Mouse (Mus musculus) heart, embryonic 12.5 days (tissue): ENCODE results near the gene Cyp2d11. TPM values are rescaled to one million over a fixed set of nuclear protein-coding genes. Genes with fewer than 3 reads are reported as not detected.

Experiments used
- ATAC-seq: fragments of 200-750 bp; cut with Nextera tagmentation; 2 replicates; pipeline ENCODE4 v1.8.0; 2017; ENCODE audit warnings: moderate TSS enrichment, moderate library complexity; ENCODE audit not compliant: insufficient number of reproducible peaks, low FRiP score
- H3K27ac ChIP-seq: fragments of 300-500 bp; sonication (generic); 2 replicates; pipeline ENCODE4 v1.5.1; 2016; ENCODE audit warnings: mild to moderate bottlenecking, moderate library complexity; ENCODE audit not compliant: poor library complexity, severe bottlenecking
- H3K27me3 ChIP-seq: fragments of 300-500 bp; sonication (generic); replicated peaks from 2 replicates; pipeline ENCODE4 v1.6.1; 2016; ENCODE audit warnings: mild to moderate bottlenecking, moderate library complexity
- H3K36me3 ChIP-seq: fragments of 300-500 bp; sonication (generic); 2 replicates; pipeline ENCODE4 v1.6.1; 2016; ENCODE audit warnings: mild to moderate bottlenecking, moderate library complexity
- H3K4me1 ChIP-seq: fragments of 300-500 bp; sonication (generic); replicated peaks from 2 replicates; pipeline ENCODE4 v1.6.1; 2016; ENCODE audit warnings: mild to moderate bottlenecking
- H3K4me2 ChIP-seq: fragments of 300-500 bp; sonication (generic); 2 replicates; pipeline ENCODE4 v1.6.1; 2016; ENCODE audit warnings: mild to moderate bottlenecking, moderate library complexity
- H3K4me3 ChIP-seq: fragments of 300-500 bp; sonication (generic); 2 replicates; pipeline ENCODE4 v1.5.1; 2016; ENCODE audit warnings: mild to moderate bottlenecking
- H3K9ac ChIP-seq: fragments of 300-500 bp; sonication (generic); 2 replicates; pipeline ENCODE4 v1.6.1; 2016; ENCODE audit warnings: mild to moderate bottlenecking, moderate library complexity
- H3K9me3 ChIP-seq: fragments of 300-500 bp; sonication (generic); replicated peaks from 2 replicates; pipeline ENCODE4 v1.6.1; 2016; ENCODE audit warnings: mild to moderate bottlenecking, moderate library complexity
- WGBS: fragments of 180-500 bp; shearing (Covaris S2); methylation state at CpG from one replicate; pipeline ENCODE4 v1.1.7; 2016; 5-methylcytosine and 5-hydroxymethylcytosine counted together
- microRNA-seq: library from miRNA; unstranded; fragments of <30 nt; microRNA quantifications from one replicate; pipeline ENCODE4, GENCODE M21; 2017
- polyA plus RNA-seq: library from polyadenylated mRNA; unstranded; fragments of >200 nt; fragmentation: Nextera tagmentation; extraction: Ambion mirVana; gene quantifications from 2 replicates; pipeline ENCODE4 v1.2.1, GENCODE M21; 2016

Cyp2d11 gene
- polyA plus RNA-seq, 1 experiment from 2014 or later = not detected

DNA sequence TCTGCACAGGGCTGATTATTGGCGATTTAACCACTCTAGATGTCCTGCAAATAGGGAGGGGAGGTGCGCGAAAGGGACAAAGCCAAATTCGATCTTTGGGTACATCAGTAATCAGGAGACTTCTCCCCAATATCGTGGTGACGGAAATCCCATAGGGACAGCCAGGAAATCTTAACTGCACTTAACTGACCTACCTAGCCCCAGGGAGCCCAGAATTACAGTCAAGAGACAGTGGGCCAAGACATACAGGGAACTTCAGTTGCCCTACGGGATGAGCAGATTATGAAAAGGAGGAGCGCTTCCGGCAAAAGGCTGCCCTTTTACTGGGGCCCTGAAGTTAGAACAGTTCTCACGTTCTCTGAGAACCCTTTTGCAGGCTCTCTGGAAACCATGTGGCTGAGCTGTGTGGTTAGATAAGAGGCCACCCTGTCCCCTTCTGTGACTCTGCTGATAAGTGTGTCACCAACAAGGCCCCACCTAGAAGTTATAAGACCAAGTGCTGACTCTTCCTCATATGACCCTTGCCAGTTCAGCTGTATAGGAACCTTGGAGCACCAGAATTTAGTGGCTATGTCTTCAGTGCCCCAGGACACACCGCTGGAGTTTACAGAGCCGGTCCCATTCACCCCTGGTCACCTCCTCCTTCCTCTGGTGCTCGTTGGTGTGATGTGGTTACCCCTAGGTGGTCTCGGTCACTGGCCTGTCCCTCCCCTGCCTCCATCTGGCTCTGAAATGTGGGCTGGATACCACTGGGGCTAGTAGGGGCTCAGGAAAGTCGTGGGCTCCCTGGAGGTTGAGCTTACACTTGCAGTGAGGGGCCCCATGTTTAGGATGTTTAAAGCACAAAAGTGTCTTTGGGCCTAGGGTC, 51.9 kb downstream of the Cyp2d11 start:
- Histone ChIP-seq H3K27me3 (no peaks in the 10 kb centered on the region), H3K9ac (peak overlapping the region; percentile 82), H3K9me3 (no peaks in the 10 kb centered on the region), H3K4me2 (peak overlapping the region; percentile 84), H3K36me3 (0 out of 2 replicates have a peak, but pooled peaks cover 5% of the 10 kb centered on the region), H3K4me3 (peak overlapping the region; percentile 57), H3K27ac (peak overlapping the region; percentile 71), H3K4me1 (peaks cover 44% of the 10 kb centered on the region)
- peak; percentile 44 for ATAC-seq
- 34% methylated on average over 15 of the region's 15 CpGs for WGBS

DNA sequence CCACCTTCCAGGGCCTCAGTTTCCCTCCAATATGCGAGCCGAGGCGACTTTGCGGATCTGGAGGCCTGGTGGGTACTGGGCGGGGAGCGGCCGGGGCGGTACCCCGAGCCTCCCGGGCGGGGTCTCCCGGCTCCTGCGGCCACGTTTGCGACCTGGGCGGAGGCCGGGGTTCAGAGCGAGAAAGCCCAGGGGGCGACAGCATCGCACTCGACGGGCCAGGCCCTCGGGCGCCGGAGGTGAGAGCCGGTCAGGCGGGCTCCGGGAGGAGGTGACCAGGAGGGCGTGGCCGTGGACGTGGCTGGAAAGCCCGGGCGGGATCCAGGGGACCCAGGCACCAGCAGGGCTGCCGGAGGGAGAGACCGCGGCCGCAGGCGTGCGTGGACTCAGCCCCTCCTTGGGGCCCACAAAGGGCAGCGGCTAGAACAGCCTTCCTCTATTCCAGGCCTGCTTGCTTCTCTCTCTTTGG, 52.8 kb downstream of the Cyp2d11 start:
- Histone ChIP-seq H3K4me3 (peak overlapping the region; percentile 57), H3K4me2 (peak overlapping the region; percentile 84), H3K27me3 (no peaks in the 10 kb centered on the region), H3K9me3 (no peaks in the 10 kb centered on the region), H3K36me3 (peaks cover 12% of the 10 kb centered on the region), H3K4me1 (peaks cover 41% of the 10 kb centered on the region), H3K27ac (peak overlapping the region; percentile 71), H3K9ac (peak overlapping the region; percentile 82)
- ATAC-seq = peak; percentile 46
- 2% methylated on average over 40 of the region's 40 CpGs for WGBS

DNA sequence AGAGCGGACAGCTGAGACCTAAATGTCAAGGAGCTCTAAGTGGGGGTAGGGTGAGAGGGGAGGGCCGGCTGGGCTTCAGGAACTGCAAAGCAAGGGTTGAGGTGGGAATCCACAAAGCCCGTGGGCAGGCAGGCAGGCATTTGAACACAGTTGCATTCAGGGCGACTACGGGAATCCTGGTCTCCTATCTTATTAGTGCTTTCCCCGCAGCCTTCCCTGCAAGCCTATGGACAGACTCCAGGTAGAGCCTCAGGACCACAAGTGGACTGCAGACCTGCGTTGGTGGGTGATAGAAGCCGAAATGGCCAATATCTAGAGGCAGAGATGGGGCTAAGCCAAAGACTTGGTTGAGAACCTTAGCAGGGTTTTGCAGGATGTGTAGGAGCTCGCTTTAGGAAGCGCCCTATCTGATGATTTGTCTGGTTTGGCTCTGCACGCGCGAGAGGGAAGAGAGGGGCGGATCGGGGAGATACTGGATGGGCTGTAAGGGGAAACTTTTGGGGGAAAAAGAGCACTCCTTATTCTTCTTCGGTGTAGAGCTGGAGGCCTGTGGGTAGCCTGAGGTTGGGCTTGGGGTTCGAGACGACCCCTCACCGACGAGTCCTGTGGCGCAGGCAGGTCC, 53.3 kb downstream of the Cyp2d11 start:
- WGBS = 34% methylated on average over 21 of the region's 21 CpGs
- ATAC-seq = no peak
- H3K4me3 ChIP-seq = peak overlapping the region; percentile 57
- peak overlapping the region; percentile 84 for H3K4me2 ChIP-seq
- no peaks in the 10 kb centered on the region for H3K27me3 ChIP-seq
- peaks cover 17% of the 10 kb centered on the region for H3K36me3 ChIP-seq
- no peaks in the 10 kb centered on the region for H3K9me3 ChIP-seq
- H3K9ac ChIP-seq = peak overlapping the region; percentile 82
- peaks cover 41% of the 10 kb centered on the region for H3K4me1 ChIP-seq
- H3K27ac ChIP-seq = peak overlapping the region; percentile 71

DNA sequence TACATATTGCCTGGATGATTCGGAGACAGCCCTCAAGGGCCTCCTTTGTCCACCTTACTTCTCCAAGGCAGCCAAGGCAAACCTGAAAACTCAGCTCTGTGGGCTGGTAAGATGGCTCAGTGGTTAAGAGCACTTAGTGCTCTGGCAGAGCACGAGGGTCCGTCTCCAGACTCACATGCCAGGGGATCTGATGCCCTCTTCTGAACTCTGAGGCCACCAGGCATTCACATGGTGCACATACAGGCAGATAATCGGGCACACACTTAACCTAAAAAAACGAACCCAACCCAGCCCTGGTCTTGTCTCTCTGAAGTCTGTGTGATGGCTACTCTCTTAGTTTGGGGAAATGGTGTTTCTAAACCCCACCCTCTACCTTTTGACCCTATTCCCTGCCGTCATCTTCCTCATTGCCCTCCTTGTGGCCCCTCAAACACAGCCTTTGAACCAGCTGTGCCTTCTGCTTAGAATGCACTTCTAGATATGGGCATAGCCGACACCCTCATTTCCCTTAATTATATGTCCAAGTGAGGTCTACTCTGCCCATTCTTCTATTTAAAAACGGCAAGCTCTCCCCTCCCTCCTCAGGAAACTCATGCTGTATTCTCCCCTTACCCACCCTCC, 54.1 kb downstream of the Cyp2d11 start:
- Histone ChIP-seq H3K9me3 (no peaks in the 10 kb centered on the region), H3K27me3 (no peaks in the 10 kb centered on the region), H3K4me3 (no peak overlapping the region), H3K9ac (no peak overlapping the region), H3K27ac (peak overlapping the region; percentile 71; the same call in 1 of the 2 replicates), H3K4me1 (peaks cover 41% of the 10 kb centered on the region), H3K4me2 (peak overlapping the region; percentile 73; the same call in 1 of the 2 replicates), H3K36me3 (peaks cover 25% of the 10 kb centered on the region)
- 73% methylated on average over 8 of the region's 8 CpGs for WGBS
- ATAC-seq = no peak

Small RNA genes within 50 kb of the gene (microRNA-seq; reads per million reads assigned to microRNA genes)
- gene Gm25990 = not detected
- not detected for gene Gm27331
- not detected for gene Mir7684

Other genes starting within 250 kb of the Cyp2d11 start
- gene Srebf2, start 246.8 kb downstream of the Cyp2d11 start, polyA plus RNA-seq = 110 and 118 TPM in 2 replicates
- gene Shisa8, start 181.2 kb downstream of the Cyp2d11 start, polyA plus RNA-seq = 0.19 and 0.35 TPM in 2 replicates
- gene Tnfrsf13c, start 169.7 kb downstream of the Cyp2d11 start, polyA plus RNA-seq = 0.09 TPM in 1 of 2 replicates, not detected in the other
- gene Cenpm, start 149.3 kb downstream of the Cyp2d11 start, polyA plus RNA-seq = 57.9 and 67.0 TPM in 2 replicates
- gene 1500009C09Rik, start 141.6 kb downstream of the Cyp2d11 start, polyA plus RNA-seq = not detected in 2 replicates
- gene Sept3, start 119.1 kb downstream of the Cyp2d11 start, polyA plus RNA-seq = 3.8 and 4.9 TPM in 2 replicates
- gene Wbp2nl, start 95.1 kb downstream of the Cyp2d11 start, polyA plus RNA-seq = 0.35 and 0.66 TPM in 2 replicates
- 40.5 and 44.6 TPM in 2 replicates for gene Naga, start 55.1 kb downstream of the Cyp2d11 start, polyA plus RNA-seq
- 9.8 and 9.9 TPM in 2 replicates for gene Pheta2, start 55.1 kb downstream of the Cyp2d11 start, polyA plus RNA-seq
- gene Smdt1, start 55.1 kb downstream of the Cyp2d11 start, polyA plus RNA-seq = 299 and 309 TPM in 2 replicates
- gene Ndufa6, start 39.7 kb downstream of the Cyp2d11 start, polyA plus RNA-seq = 475 and 496 TPM in 2 replicates
- 7.3 and 8.0 TPM in 2 replicates for gene Cyp2d22, start 13.8 kb downstream of the Cyp2d11 start, polyA plus RNA-seq
- 0.15 TPM in 1 of 2 replicates, not detected in the other for gene Cyp2d10, start 13.2 kb upstream of the Cyp2d11 start, polyA plus RNA-seq
- gene Cyp2d9, start 39.4 kb upstream of the Cyp2d11 start, polyA plus RNA-seq = not detected in 2 replicates
- not detected in 2 replicates for gene Cyp2d12, start 161.1 kb upstream of the Cyp2d11 start, polyA plus RNA-seq
- not detected in 2 replicates for gene Cyp2d34, start 226.9 kb upstream of the Cyp2d11 start, polyA plus RNA-seq